Comparison of ENCODE assay signal across 13 mouse cellular contexts in the genomic region with DNA sequence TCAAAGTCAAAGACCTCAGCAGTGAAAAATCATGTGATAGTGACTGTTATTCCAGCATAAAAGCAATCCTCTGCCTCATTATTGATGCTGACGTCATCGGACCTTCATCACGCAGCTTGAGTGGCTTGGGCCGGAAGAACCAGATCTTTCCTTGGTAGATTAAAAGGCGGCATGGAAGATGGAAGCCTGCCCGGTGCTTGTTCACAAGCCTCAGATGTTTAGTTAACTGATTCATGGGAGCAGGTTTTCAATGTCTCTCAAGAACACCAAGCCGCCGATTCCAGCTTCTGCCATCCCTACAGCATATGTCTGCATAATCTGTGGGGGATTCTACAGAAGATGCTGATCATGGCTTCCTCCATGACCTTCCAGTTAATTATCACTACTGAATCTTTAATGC. TPM values are rescaled to one million over a fixed set of nuclear protein-coding genes. Genes with fewer than 3 reads are reported as not detected.
A peak's percentile ranks its signal among the peaks of the same experiment; 100 is the strongest.
DNase-seq lines count a peak whose midpoint lies in the region; ATAC-seq and TF ChIP-seq lines count a peak whose summit lies in the region.
"Had no signal": no experiment of that assay in that cellular context is flagged by ENCODE, and none has a peak within 500 bp of the region (broad histone marks: within the 10 kb centered on the region; RNA-seq: fewer than 3 reads in every experiment).

No protein-coding gene starts in this region.

- TF ChIP-seq CTCF in layer of hippocampus, adult 2 months (conservative IDR thresholded peaks at IDR 0.05): no peak

- ATAC-seq in hindbrain, embryonic 13.5 days (ENCODE audit: low FRiP score): no peak
- no peak for ATAC-seq in megakaryocyte-erythroid progenitor cell, adult 5-6 weeks (replicated peaks; ENCODE audit: low FRiP score, low TSS enrichment, poor library complexity, severe bottlenecking)

- WGBS in hindbrain, embryonic 13.5 days: 79% methylated on average over 8 of the region's 8 CpGs
- 88% methylated on average over 8 of the region's 8 CpGs for WGBS in hindbrain, embryonic 10.5 days

- no peaks in the 10 kb centered on the region for H3K36me3 ChIP-seq in hindbrain, embryonic 13.5 days
- H3K36me3 ChIP-seq in hindbrain, embryonic 10.5 days: no peaks in the 10 kb centered on the region
- H3K36me3 ChIP-seq: lung, embryonic 15.5 days; neural tube, embryonic 15.5 days had no signal

- H3K9ac ChIP-seq in hindbrain, embryonic 13.5 days: no peak overlapping the region
- H3K9ac ChIP-seq: lung, embryonic 15.5 days; neural tube, embryonic 15.5 days had no signal

- H3K4me2 ChIP-seq in hindbrain, embryonic 13.5 days: no peak overlapping the region
- H3K4me2 ChIP-seq: lung, embryonic 15.5 days had no signal

- no peaks in the 10 kb centered on the region for H3K9me3 ChIP-seq in hindbrain, embryonic 13.5 days
- no peaks in the 10 kb centered on the region for H3K9me3 ChIP-seq in hindbrain, embryonic 10.5 days
- H3K9me3 ChIP-seq: lung, embryonic 15.5 days; neural tube, embryonic 15.5 days had no signal

- H3K4me1 ChIP-seq in hindbrain, embryonic 13.5 days (replicated peaks): peaks cover 20% of the 10 kb centered on the region
- peaks cover 13% of the 10 kb centered on the region for H3K4me1 ChIP-seq in hindbrain, embryonic 10.5 days (replicated peaks)

- no peak for DNase-seq in hindbrain, embryonic 10.5 days (ENCODE audit: low spot score)
- peak; percentile 6 for DNase-seq in urinary bladder, postnatal 14 days (ENCODE audit: low spot score)
- no peak for DNase-seq in urinary bladder, postnatal 25 days (ENCODE audit: low spot score)
- peak; percentile 38 to 79 for DNase-seq in layer of hippocampus, adult 2 months (ENCODE audit: low spot score in 2 of 2)
- no peak for DNase-seq in spleen, postnatal 14 days (ENCODE audit: low spot score in 2 of 2)
- no peak for DNase-seq in ovary, postnatal 14 days (ENCODE audit: low spot score)
- DNase-seq: heart, adult 2 months; kidney, adult 11 months; thymus, postnatal 4 days had no signal

- H3K27ac ChIP-seq in hindbrain, embryonic 13.5 days: peak overlapping the region; percentile 55; the same call in 1 of the 2 replicates
- H3K27ac ChIP-seq in hindbrain, embryonic 10.5 days: no peak overlapping the region
- H3K27ac ChIP-seq in layer of hippocampus, adult 2 months: peak overlapping the region; percentile 36
- H3K27ac ChIP-seq: lung, embryonic 15.5 days had no signal

- H3K4me3 ChIP-seq in hindbrain, embryonic 13.5 days: no peak overlapping the region
- H3K4me3 ChIP-seq in hindbrain, embryonic 10.5 days: no peak overlapping the region
- H3K4me3 ChIP-seq in layer of hippocampus, adult 2 months: no peak overlapping the region
- H3K4me3 ChIP-seq: heart, adult 2 months; lung, embryonic 15.5 days; neural tube, embryonic 15.5 days had no signal

- no peaks in the 10 kb centered on the region for H3K27me3 ChIP-seq in hindbrain, embryonic 13.5 days
- H3K27me3 ChIP-seq in hindbrain, embryonic 10.5 days (ENCODE audit: insufficient read depth, poor library complexity, severe bottlenecking): no peaks in the 10 kb centered on the region
- H3K27me3 ChIP-seq: lung, embryonic 15.5 days; neural tube, embryonic 15.5 days had no signal

RNA-seq across cellular contexts. Expression of gene Nrde2, which starts 7.5 kb away (rescaled TPM):
- polyA plus RNA-seq in hindbrain, embryonic 13.5 days (2015; fragmentation: Nextera tagmentation; extraction: Ambion mirVana): 14.4 and 14.9 TPM in 2 replicates
- polyA plus RNA-seq in hindbrain, embryonic 10.5 days (2016; fragmentation: Nextera tagmentation; extraction: Ambion mirVana): 12.7 and 13.2 TPM in 2 replicates
- total RNA-seq in layer of hippocampus, adult 2 months (2021): 10 to 100 TPM; 23.8 to 24.3 TPM
- 10.4 and 14.9 TPM in 2 replicates for total RNA-seq in megakaryocyte-erythroid progenitor cell, adult 5-6 weeks (2014; fragmentation: Nextera tagmentation)
- 34.5 and 36.1 TPM in 2 replicates for total RNA-seq in megakaryocyte-erythroid progenitor cell, adult 5-6 weeks (2017)

RNA-seq across cellular contexts. Expression of gene Calm1, which starts 32.3 kb away (rescaled TPM):
- 2,269 and 2,272 TPM in 2 replicates for polyA plus RNA-seq in hindbrain, embryonic 13.5 days (2015; fragmentation: Nextera tagmentation; extraction: Ambion mirVana)
- 1,379 and 1,527 TPM in 2 replicates for polyA plus RNA-seq in hindbrain, embryonic 10.5 days (2016; fragmentation: Nextera tagmentation; extraction: Ambion mirVana)
- 1,000 to 10,000 TPM; 2,009 to 2,049 TPM for total RNA-seq in layer of hippocampus, adult 2 months (2021)
- total RNA-seq in megakaryocyte-erythroid progenitor cell, adult 5-6 weeks (2014; fragmentation: Nextera tagmentation): 102 and 137 TPM in 2 replicates
- total RNA-seq in megakaryocyte-erythroid progenitor cell, adult 5-6 weeks (2017): 509 and 519 TPM in 2 replicates

RNA-seq across cellular contexts. Expression of gene Psmc1, which starts 57.0 kb away (rescaled TPM):
- polyA plus RNA-seq in hindbrain, embryonic 13.5 days (2015; fragmentation: Nextera tagmentation; extraction: Ambion mirVana): 282 and 285 TPM in 2 replicates
- 366 and 386 TPM in 2 replicates for polyA plus RNA-seq in hindbrain, embryonic 10.5 days (2016; fragmentation: Nextera tagmentation; extraction: Ambion mirVana)
- total RNA-seq in layer of hippocampus, adult 2 months (2021): 100 to 1,000 TPM; 185 to 207 TPM
- total RNA-seq in megakaryocyte-erythroid progenitor cell, adult 5-6 weeks (2014; fragmentation: Nextera tagmentation): 198 and 227 TPM in 2 replicates
- 293 and 383 TPM in 2 replicates for total RNA-seq in megakaryocyte-erythroid progenitor cell, adult 5-6 weeks (2017)

Comparison
In these comparisons a context has a peak if more than half of its experiments do, and no peak if none do; other contexts are left out.
1. DNase-seq: peak in urinary bladder, postnatal 14 days (single experiment) and layer of hippocampus, adult 2 months (2 of 2); none in hindbrain, embryonic 10.5 days (single experiment), urinary bladder, postnatal 25 days (single experiment), spleen, postnatal 14 days (0 of 2) and ovary, postnatal 14 days (single experiment).